Mouse (Mus musculus): ENCODE results near the gene Supt16. TPM values are rescaled to one million over a fixed set of nuclear protein-coding genes. Genes with fewer than 3 reads are reported as not detected.
A peak's percentile ranks its signal among the peaks of the same experiment; 100 is the strongest.

The Supt16 gene
- polyA plus RNA-seq, 1 experiment from 2014 or later = 85.8 TPM

DNA sequence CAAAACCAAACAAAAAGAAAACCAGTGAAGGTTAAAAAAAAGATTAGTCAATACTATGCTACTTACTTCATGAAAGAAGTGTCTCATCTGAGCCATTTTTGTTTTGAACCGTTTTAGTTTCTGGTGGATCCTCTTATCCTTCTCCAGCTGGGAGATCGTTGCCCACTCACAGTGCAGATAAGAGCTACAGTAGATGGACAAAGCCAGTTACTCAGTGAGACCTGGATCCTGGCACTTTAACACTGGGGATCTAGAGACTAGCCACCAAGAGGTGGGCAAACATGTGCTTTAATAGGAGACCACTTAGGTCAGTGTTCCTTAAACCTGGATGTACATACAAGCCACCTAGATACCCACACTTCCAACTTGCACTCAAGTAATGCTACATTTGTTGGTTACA, 28.8 kb upstream of the Supt16 start:
- Histone ChIP-seq H3K4me1 (ENCODE audit: insufficient read depth) (no peaks in the 10 kb centered on the region), H3K27me3 (ENCODE audit: insufficient read depth, low read length) (no peaks in the 10 kb centered on the region), H3K9ac (no peak overlapping the region), H3K9me3 (ENCODE audit: low read depth, low read length) (no peaks in the 10 kb centered on the region), H3K4me2 (no peak overlapping the region), H3K36me3 (ENCODE audit: insufficient read depth) (peaks cover 96% of the 10 kb centered on the region), H3K27ac (ENCODE audit: low read depth) (no peak overlapping the region), H3K4me3 (ENCODE audit: low read depth, low read length) (no peak overlapping the region)
- DNase-seq = no peak
- no peak for ATAC-seq (ENCODE audit: insufficient read depth)
- TF ChIP-seq CTCF (IDR thresholded peaks at IDR 0.05; ENCODE audit: low read depth) = no peak
- 88% methylated on average over 2 of the region's 2 CpGs for WGBS

- DNase-seq (no peak), ATAC-seq (ENCODE audit: insufficient read depth) (no peak)
- Histone ChIP-seq H3K27me3 (ENCODE audit: insufficient read depth, low read length) (no peaks in the 10 kb centered on the region), H3K36me3 (ENCODE audit: insufficient read depth) (peaks cover 92% of the 10 kb centered on the region), H3K9ac (no peak overlapping the region), H3K4me1 (ENCODE audit: insufficient read depth) (no peaks in the 10 kb centered on the region), H3K4me3 (ENCODE audit: low read depth, low read length) (no peak overlapping the region), H3K9me3 (ENCODE audit: low read depth, low read length) (no peaks in the 10 kb centered on the region), H3K4me2 (no peak overlapping the region), H3K27ac (ENCODE audit: low read depth) (no peak overlapping the region)
- 90% methylated on average over 5 of the region's 5 CpGs for WGBS
- TF ChIP-seq CTCF (IDR thresholded peaks at IDR 0.05; ENCODE audit: low read depth) = no peak
These were observed 20.0 kb upstream of the Supt16 start for GRCm38 (mm10) chr14:52217261-52217660.

DNA sequence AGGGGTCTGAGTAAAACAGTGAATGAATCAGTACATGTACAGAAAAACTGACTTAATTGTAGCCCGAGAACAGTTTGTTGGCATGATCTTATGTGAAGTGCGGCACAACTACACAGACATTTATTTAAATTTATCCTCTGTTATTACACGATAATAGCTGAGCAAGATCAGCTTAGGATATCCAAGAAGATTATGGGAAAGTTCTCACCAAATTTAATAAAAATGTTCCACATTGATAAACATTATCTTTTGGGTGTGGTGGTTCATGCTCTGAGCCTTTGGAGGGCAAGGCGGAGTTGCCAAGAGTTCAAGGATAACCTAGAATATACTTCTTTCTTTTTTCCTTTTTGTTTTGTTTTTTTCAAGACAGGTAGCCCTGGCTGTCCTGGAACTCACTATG, 2.2 kb upstream of the Supt16 start:
- ATAC-seq (ENCODE audit: insufficient read depth) = no peak
- H3K27me3 ChIP-seq (ENCODE audit: insufficient read depth, low read length) = no peaks in the 10 kb centered on the region

GRCm38 (mm10) chr14:52198141-52198540, 925 bp upstream of the Supt16 start:
- H3K27ac ChIP-seq (ENCODE audit: low read depth) = no peak overlapping the region; the same call in 1 of the 2 replicates
- ATAC-seq (ENCODE audit: insufficient read depth) (no peak), DNase-seq (peak; percentile 25)
- no peaks in the 10 kb centered on the region for H3K9me3 ChIP-seq (ENCODE audit: low read depth, low read length)
- H3K27me3 ChIP-seq (ENCODE audit: insufficient read depth, low read length) = no peaks in the 10 kb centered on the region
- H3K9ac ChIP-seq = peak overlapping the region; percentile 98
- peak overlapping the region; percentile 99 for H3K4me3 ChIP-seq (ENCODE audit: low read depth, low read length)
- no peak for TF ChIP-seq CTCF (IDR thresholded peaks at IDR 0.05; ENCODE audit: low read depth)
- no peaks in the 10 kb centered on the region for H3K4me1 ChIP-seq (ENCODE audit: insufficient read depth)
- H3K4me2 ChIP-seq = peak overlapping the region; percentile 84
- H3K36me3 ChIP-seq (ENCODE audit: insufficient read depth) = peaks cover 52% of the 10 kb centered on the region
- 19% methylated on average over 3 of the region's 3 CpGs for WGBS

More for the DNA sequence above, 2.2 kb upstream of the Supt16 start:
- H3K9me3 ChIP-seq (ENCODE audit: low read depth, low read length) = no peaks in the 10 kb centered on the region
- 92% methylated on average over 4 of the region's 4 CpGs for WGBS
- H3K4me2 ChIP-seq = no peak overlapping the region
- no peaks in the 10 kb centered on the region for H3K4me1 ChIP-seq (ENCODE audit: insufficient read depth)
- no peak overlapping the region for H3K27ac ChIP-seq (ENCODE audit: low read depth)
- no peak overlapping the region for H3K4me3 ChIP-seq (ENCODE audit: low read depth, low read length)
- peaks cover 55% of the 10 kb centered on the region for H3K36me3 ChIP-seq (ENCODE audit: insufficient read depth)
- H3K9ac ChIP-seq = no peak overlapping the region
- DNase-seq = no peak
- TF ChIP-seq CTCF (IDR thresholded peaks at IDR 0.05; ENCODE audit: low read depth) = no peak

- Histone ChIP-seq H3K4me1 (ENCODE audit: insufficient read depth) (no peaks in the 10 kb centered on the region), H3K27ac (ENCODE audit: low read depth) (peak overlapping the region; percentile 99), H3K4me3 (ENCODE audit: low read depth, low read length) (peak overlapping the region; percentile 99), H3K36me3 (ENCODE audit: insufficient read depth) (peaks cover 46% of the 10 kb centered on the region), H3K9me3 (ENCODE audit: low read depth, low read length) (no peaks in the 10 kb centered on the region), H3K27me3 (ENCODE audit: insufficient read depth, low read length) (no peaks in the 10 kb centered on the region), H3K9ac (peak overlapping the region; percentile 98), H3K4me2 (peak overlapping the region; percentile 84)
- peak; percentile 25 for ATAC-seq (ENCODE audit: insufficient read depth)
- no peak for TF ChIP-seq CTCF (IDR thresholded peaks at IDR 0.05; ENCODE audit: low read depth)
- peak; percentile 51 for DNase-seq
- under 1% methylated on average over 58 of the region's 59 CpGs for WGBS
These were observed 723 bp downstream of the Supt16 start for GRCm38 (mm10) chr14:52196230-52197155.

GRCm38 (mm10) chr14:52195691-52196090, 1.5 kb downstream of the Supt16 start:
- Histone ChIP-seq H3K27me3 (ENCODE audit: insufficient read depth, low read length) (no peaks in the 10 kb centered on the region), H3K4me1 (ENCODE audit: insufficient read depth) (no peaks in the 10 kb centered on the region), H3K36me3 (ENCODE audit: insufficient read depth) (peaks cover 40% of the 10 kb centered on the region), H3K9ac (peak overlapping the region; percentile 98), H3K27ac (ENCODE audit: low read depth) (no peak overlapping the region), H3K9me3 (ENCODE audit: low read depth, low read length) (no peaks in the 10 kb centered on the region), H3K4me3 (ENCODE audit: low read depth, low read length) (peak overlapping the region; percentile 99), H3K4me2 (peak overlapping the region; percentile 84)
- ATAC-seq (ENCODE audit: insufficient read depth) (no peak), DNase-seq (peak; percentile 79)
- WGBS = 6% methylated on average over 3 of the region's 3 CpGs
- TF ChIP-seq CTCF (IDR thresholded peaks at IDR 0.05; ENCODE audit: low read depth) = peak; percentile 64

DNA sequence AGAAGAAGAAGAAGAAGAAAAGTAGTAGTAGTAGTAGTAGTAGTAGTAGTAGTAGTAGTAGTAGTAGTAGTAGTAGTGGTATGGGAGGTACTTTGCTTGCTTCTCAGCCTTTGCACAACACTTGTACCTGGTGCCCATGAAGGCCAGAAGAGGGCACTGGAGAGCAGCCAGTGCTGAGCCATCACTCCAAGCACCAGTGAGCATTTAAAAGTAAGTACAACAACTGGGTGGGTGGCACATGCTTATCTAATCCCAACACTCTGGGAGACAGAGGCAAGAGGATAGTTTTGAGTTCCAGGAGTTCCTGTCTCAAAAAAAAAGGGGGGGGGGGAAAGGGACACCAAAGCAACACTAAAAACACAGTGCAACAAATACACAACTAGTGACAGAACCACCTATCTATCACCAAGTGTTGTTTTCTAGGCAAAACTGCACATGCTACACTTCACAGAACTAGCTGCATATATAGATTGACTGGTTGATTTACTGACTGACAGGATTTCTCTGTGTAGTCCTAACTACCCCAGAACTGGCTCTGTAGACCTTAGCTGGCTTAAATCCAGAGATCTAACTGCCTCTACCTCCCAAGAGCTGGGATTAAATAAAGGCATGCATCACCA, 6.4 kb downstream of the Supt16 start:
- Histone ChIP-seq H3K9me3 (ENCODE audit: low read depth, low read length) (no peaks in the 10 kb centered on the region), H3K4me2 (no peak overlapping the region), H3K27me3 (ENCODE audit: insufficient read depth, low read length) (no peaks in the 10 kb centered on the region), H3K27ac (ENCODE audit: low read depth) (no peak overlapping the region), H3K4me1 (ENCODE audit: insufficient read depth) (no peaks in the 10 kb centered on the region), H3K9ac (no peak overlapping the region), H3K4me3 (ENCODE audit: low read depth, low read length) (no peak overlapping the region), H3K36me3 (ENCODE audit: insufficient read depth) (peaks cover 21% of the 10 kb centered on the region)
- no peak; the same call in 1 of the 2 replicates for ATAC-seq (ENCODE audit: insufficient read depth)
- TF ChIP-seq CTCF (IDR thresholded peaks at IDR 0.05; ENCODE audit: low read depth) = peak; percentile 68
- peak; percentile 58 for DNase-seq

Data from lung, embryonic 14.5 days (tissue).